Mouse (Mus musculus) cerebral cortex, adult 2 months (tissue): Measurements from ENCODE around the gene Il4ra.

Source experiments
- WGBS: fragments of 180-500 bp; shearing (Covaris S2); methylation state at CpG from one replicate; pipeline ENCODE4 v1.1.7; 2018; 5-methylcytosine and 5-hydroxymethylcytosine counted together

Il4ra gene

DNA sequence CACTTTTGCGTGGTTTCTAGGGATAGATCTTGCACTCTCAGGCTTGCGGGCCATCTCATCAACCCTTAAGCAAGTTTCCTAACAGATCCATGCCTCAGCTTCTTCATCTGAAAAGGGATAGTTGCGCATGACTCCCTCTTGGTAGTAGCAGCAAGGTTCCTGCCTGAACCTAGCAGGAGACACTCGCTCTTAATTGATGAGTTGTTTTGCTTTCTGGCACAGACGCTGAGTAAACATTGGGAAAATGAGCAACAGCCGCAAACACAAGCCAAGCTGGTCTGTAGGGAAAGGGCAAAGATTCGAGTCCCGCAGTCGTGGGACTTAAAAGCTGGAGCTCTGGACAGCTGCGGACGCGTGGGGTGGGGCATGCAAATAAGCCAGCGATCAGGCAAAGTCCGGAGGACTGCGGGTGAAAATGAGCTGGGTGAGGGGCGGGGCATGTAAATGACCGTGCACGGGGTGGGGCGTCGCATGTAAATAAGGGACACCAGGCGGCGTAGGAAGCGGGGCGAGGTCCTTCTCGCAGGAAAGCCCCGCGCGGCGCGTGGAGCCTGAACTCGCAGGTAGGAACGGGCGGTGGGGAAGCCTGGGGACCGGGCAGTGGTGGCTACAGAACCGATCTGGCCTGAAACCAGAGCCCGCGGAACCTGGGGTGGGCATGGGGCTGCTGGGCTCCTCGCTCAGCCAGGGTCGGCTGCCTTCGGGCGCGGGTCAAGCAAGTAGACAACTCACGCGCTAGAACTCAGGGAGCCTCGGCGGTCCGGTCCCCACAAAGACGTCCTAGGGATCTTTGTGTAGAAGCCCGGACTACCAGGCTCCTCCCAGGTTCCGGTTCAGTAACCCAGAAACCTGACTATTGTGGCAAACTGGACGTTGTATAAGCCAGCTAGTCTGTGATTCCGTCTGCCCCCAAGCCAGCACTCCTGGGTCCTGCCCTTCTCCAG lies at the start of gene Il4ra:
Gene Il4ra (plus strand): TSS at position 355 of the 944 bp plus-strand sequence.
- WGBS = 5% methylated on average over 52 of the region's 52 CpGs

GRCm38 (mm10) chr7:125503374-125504092 lies 48.4 kb upstream of the Il4ra start:
- 70% methylated on average over 5 of the region's 5 CpGs for WGBS

DNA sequence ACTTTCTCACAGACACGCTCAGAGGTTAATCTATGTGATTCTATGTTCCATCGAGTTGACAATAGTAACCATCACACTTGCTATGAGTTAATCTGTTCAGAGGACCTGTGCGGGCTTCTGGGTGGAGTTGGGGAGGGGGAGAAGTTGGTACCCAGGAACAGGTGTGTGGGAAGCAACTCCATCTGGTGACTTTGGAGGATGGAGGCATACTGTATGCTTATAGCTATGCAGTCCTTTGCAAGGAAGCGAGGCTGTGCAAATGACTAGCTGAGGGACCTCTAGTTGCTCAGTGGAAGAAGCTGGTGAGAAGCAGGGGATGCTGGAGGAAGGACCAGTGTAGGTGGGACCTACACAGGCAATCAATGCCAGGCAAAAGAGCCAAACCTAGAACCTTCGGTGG lies 47.3 kb upstream of the Il4ra start:
- 66% methylated on average over 5 of the region's 5 CpGs for WGBS

DNA sequence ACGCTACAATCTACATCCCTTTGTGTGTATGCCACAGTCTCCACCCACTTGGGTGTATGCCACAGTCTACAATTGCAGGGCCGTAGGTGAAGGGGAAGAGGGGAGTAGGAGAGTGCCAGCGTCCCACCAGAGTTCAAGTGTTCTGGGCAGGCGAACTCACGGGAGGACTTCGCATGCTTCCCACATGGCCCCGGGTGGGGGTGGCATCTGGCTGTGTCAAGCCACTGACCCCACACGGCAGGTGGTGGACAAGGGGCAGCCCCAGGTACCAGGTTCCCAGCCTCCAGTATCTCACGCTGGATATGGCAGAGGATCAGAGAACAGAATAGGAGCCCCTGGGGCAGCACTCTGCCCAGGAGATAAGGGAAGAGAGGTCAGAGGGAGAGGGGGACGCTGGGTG lies 46.4 kb upstream of the Il4ra start:
- 81% methylated on average over 10 of the region's 10 CpGs for WGBS

GRCm38 (mm10) chr7:125507279-125507678 lies 44.6 kb upstream of the Il4ra start:
- WGBS = 86% methylated on average over 2 of the region's 2 CpGs

GRCm38 (mm10) chr7:125511432-125511831 lies 40.5 kb upstream of the Il4ra start:
- WGBS = 89% methylated on average over 5 of the region's 5 CpGs

GRCm38 (mm10) chr7:125511852-125512251 lies 40.1 kb upstream of the Il4ra start:
- 94% methylated on average over 2 of the region's 2 CpGs for WGBS

DNA sequence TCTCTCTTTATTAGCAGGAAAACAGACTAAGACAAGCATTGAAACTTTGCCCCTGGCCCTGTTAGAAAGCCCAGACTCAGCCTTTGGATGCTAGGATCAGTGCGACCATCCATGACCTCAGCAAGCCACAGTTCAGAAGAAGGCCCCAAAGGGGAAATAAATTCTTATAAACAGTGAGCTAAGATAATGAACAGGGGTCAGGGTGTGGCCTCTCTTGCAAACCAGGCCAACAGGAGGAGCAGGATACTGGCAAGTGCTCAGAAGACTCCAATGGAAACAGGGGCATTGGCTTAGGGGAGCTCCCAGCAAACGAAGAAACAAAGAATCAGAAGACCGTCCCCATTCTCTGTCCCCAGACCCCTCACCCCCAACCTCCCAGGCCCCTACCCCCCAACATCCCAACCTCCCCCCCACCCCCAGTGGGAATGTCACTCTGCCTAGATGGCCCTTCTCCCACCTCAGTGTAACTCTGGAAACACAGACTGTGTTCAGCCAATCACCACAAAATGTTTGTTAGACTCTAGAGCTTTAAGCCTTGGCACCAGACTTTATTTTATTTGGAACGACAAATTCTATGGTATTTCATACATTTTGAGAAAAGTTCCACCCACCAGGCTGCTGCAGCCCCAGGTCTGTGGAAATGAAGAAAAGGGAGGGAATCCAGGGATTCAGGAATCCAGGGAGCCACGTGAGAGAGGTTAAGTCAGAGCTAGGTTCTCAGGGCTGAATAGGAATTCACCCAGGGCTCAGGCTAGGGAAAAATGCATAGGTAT lies 36.7 kb upstream of the Il4ra start:
- WGBS = 61% methylated on average over 5 of the region's 5 CpGs

DNA sequence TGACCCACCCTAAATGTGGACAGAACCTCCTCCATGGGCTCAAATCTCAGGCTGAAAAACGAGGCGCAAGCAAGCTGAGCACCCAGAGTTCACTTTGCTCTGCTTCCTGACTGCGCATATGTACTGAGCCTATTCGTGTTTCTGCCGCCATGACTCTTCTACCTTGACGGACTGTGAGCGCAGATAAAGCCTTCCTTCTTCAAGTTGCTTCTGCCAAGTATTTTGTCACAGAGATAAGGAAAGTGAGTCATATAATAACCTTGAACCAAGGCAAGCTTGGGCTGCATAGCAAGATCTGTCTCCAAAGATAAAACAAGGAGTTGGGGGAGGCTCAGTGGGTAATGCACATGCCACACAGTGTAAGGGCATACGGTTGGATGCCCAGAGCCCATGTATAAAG lies 35.2 kb upstream of the Il4ra start:
- WGBS = 89% methylated on average over 8 of the region's 8 CpGs

DNA sequence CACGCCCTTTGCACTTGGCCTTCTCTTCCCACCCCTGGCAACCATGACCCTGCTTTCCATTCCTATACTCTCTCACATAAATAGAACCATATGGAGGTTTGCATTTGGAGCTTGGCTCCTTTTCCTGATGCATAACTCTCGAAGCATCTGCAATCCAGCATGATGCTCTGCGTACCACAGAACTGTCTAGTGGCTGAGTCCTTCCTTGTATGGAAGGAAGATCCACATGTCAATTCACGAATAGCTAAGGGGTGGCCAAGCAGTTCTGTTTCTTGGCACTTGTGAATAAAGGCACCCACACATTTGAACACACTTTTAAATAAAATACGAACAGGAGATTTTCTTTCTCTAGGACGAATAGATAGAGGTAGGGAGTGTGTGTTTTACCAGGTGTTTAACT lies 34.5 kb upstream of the Il4ra start:
- WGBS = 51% methylated on average over 6 of the region's 6 CpGs

DNA sequence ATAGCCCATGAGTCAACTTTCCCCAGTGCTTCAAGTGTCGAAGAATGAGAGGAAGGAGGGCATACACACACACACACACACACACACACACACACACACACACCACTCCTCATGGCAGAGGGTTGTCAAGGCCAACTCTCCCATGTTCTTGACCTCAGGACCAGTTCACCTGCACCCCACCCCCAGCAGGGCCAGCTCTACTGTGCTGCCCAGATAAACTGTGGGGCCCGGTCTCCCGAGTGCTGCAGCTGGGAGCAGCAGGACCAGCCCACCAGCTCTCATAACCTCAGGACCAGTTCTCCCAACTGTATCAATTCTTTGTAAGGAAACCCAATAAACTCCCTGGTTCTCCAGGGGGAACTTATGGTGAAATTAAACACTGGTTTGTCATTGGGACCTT lies 32.2 kb upstream of the Il4ra start:
- WGBS = 95% methylated on average over 3 of the region's 3 CpGs

DNA sequence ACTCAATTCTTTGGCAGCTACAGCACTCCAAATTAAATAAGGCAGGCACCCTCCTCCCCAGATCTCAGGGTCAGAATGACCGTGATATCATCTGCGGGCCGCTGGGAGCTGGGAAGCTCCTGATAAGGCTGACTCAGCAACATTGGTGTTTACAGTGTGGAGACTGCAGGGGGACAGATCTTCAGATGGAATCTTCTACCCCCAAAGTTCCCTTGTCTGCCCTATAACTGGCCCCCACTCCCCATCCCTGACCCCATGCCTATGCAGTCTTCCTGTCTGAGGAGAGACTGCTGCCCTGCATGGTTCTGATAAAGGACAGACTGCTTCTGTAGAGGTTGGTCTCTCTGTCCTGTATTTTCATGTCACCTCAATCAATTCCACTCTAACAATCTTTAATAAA lies 28.9 kb upstream of the Il4ra start:
- WGBS = 91% methylated on average over 3 of the region's 3 CpGs

- 93% methylated on average over 6 of the region's 6 CpGs for WGBS
These were observed 24.7 kb upstream of the Il4ra start for GRCm38 (mm10) chr7:125527186-125527585.

DNA sequence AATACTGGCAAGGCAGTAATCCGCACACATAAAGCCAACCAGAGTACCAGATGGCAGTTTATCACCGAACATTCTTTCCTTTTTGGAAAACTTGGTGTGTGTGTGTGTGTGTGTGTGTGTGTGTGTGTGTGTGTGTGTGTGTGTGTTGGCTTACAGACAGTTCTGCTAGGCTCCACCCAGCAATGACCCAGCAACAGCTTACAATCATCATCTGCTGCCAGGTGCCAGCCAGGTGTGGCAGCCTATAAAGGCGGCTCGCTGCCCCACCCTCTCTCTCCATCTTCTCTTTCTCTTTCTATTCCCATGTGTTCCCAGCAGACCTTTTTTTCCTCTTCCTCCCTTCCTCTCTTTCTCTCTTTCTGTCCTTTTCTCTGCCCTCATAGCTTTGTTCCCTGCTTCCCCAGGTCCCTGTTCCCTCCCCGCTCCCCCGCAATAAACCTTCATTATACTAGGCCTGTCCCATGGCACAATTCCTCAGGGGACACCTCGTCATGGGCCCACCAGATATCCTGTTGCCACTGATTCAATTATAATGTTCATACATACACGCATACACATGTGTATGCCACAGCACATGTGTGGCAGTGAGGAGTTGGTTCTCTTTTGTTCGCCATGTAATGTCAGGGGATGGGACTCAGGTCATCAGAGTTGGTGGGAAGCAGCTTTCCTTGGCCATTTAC lies 23.9 kb upstream of the Il4ra start:
- 89% methylated on average over 9 of the region's 9 CpGs for WGBS

- 84% methylated on average over 3 of the region's 3 CpGs for WGBS
These were observed 12.6 kb upstream of the Il4ra start for GRCm38 (mm10) chr7:125539351-125539750.

GRCm38 (mm10) chr7:125541026-125541425 lies 10.9 kb upstream of the Il4ra start:
- WGBS = 85% methylated on average over 1 of the region's 1 CpGs

DNA sequence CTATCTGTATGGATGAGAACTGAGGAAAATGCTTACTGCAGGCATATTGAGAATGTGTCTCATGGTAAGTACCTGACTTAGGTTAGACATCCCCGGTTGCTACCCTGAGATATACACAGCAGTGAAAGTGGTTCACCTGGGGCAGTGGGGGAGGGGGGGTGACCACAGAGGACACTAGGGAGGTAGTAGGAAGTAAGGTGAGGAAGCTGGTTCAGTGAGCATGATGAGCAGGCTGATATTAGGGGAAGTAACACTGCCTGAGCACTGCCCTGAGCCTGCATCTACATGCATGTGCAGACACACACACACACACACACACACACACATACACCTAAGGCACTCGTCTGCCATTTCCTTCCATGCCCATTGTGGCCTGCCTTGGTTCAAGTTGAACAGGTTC lies 10.1 kb upstream of the Il4ra start:
- 75% methylated on average over 2 of the region's 2 CpGs for WGBS

DNA sequence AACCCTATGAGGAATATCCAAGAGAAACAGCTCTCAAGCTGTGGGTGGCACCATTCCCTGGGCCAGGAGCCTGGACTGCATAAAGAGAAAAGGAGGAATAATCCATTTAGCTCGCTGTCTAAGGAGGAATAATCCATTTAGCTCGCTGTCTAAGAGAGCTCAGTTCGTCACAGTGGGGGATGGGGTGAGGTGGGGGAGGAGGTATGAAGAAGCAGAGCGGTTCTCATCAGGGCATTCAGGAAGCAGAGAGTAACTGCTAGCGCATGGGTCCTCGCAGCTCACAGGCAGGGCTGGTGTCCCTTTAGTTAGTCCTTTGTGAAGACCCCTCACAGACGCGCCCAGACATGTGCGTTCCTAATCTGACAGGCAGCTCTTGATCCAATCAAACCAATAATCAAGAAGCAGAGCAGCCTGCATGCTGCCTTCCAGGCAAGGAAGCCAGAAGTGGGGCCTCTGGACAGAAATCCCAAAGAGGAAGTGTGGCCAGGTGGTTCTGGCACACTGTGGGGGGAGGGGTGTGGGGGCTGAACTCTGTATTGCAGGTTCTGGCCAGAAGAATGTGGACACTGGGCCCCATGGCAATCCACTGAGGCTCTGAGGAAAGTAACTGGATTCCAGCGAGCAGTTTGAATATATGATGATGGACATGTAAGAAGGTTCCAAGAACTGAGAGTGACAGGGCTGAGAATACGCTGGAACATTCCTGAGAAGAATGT lies 9.4 kb upstream of the Il4ra start:
- WGBS = 55% methylated on average over 11 of the region's 11 CpGs

GRCm38 (mm10) chr7:125543497-125543896 lies 8.4 kb upstream of the Il4ra start:
- WGBS = 79% methylated on average over 3 of the region's 3 CpGs

DNA sequence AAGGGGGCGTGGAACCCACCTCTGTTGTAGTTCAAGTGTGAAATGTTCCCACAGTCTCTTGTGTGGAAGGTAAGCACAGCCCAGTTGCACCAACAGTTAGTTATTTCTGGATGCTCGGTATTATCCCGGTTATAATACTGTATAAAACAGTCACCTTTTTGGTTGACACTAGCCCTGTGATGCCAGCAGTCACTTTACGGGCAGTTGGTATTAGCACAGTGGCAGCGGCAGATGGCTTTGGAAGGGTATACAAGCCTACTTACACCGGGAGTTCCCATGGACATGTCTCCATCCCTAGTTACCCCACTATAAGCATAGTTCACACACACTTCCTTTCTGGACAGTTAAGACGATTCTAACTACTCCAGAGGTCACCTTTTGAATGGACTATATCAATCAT lies 6.6 kb upstream of the Il4ra start:
- 95% methylated on average over 7 of the region's 7 CpGs for WGBS

GRCm38 (mm10) chr7:125546727-125547126 lies 5.2 kb upstream of the Il4ra start:
- 94% methylated on average over 6 of the region's 6 CpGs for WGBS
